Mouse (Mus musculus) lung, adult 2 months (tissue): Measurements from ENCODE around the gene Ank.

Experiments
- CTCF ChIP-seq: fragments of 200-500 bp; IDR thresholded peaks from 2 replicates; pipeline ENCODE4 v1.5.1; 2011; ENCODE audit warnings: mild to moderate bottlenecking, low read length, control low read depth; ENCODE audit not compliant: insufficient read depth
- POLR2A ChIP-seq: fragments of 200-500 bp; IDR thresholded peaks from 2 replicates; pipeline ENCODE4 v1.6.1; 2011; ENCODE audit warnings: low read depth, mild to moderate bottlenecking, control low read depth, low read length, borderline replicate concordance; ENCODE audit errors: extremely low read depth

- TF ChIP-seq CTCF = no peak
- no peak for TF ChIP-seq POLR2A
Measured at GRCm38 (mm10) chr15:27441053-27441452, 25.4 kb upstream of the Ank start.
